In the genomic region with DNA sequence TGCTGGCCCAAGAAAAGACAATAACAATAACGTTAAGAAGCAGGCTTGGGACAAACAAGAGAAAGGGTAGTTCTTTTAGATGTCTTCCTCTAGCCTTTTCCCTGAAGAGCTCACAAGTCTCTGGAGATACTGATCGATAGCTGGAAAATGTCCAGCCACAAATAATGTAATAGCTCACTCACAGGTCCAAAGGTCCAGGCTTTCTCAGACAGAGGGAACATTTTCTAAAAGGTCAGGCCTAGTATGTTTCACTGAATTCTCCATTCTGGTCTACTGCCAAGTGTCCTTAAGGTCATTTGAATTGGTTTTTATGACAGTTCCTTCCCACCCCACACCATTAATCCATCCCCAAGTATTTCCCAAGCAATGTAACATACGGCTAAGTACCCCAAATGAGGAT, we compare ENCODE assay signal across 27 mouse cellular contexts. TPM values are rescaled to one million over a fixed set of nuclear protein-coding genes. Genes with fewer than 3 reads are reported as not detected.
DNase-seq lines count a peak whose midpoint lies in the region; ATAC-seq and TF ChIP-seq lines count a peak whose summit lies in the region.
"Had no signal": no experiment of that assay in that cellular context is flagged by ENCODE, and none has a peak within 500 bp of the region (broad histone marks: within the 10 kb centered on the region; RNA-seq: fewer than 3 reads in every experiment).

No protein-coding gene starts in this region.

- ATAC-seq in intestine, embryonic 16.5 days = peak; percentile 48; the same call in 1 of the 2 replicates
- no peak for ATAC-seq in intestine, embryonic 15.5 days
- no peak for ATAC-seq in lung, embryonic 14.5 days (ENCODE audit: insufficient read depth)
- ATAC-seq: forebrain, embryonic 16.5 days; hindbrain, postnatal 0 days; midbrain, embryonic 16.5 days; Patski had no signal

- no peaks in the 10 kb centered on the region for H3K9me3 ChIP-seq in intestine, embryonic 16.5 days (ENCODE audit: control insufficient read depth, low read length)
- H3K9me3 ChIP-seq in intestine, embryonic 15.5 days = no peaks in the 10 kb centered on the region
- no peaks in the 10 kb centered on the region for H3K9me3 ChIP-seq in lung, embryonic 14.5 days (ENCODE audit: low read depth, low read length)
- H3K9me3 ChIP-seq: hindbrain, embryonic 12.5 days; limb, embryonic 13.5 days had no signal

- no peaks in the 10 kb centered on the region for H3K36me3 ChIP-seq in intestine, embryonic 16.5 days (ENCODE audit: control insufficient read depth, insufficient read depth, low read length)
- H3K36me3 ChIP-seq in intestine, embryonic 15.5 days = no peaks in the 10 kb centered on the region
- no peaks in the 10 kb centered on the region for H3K36me3 ChIP-seq in lung, embryonic 14.5 days (ENCODE audit: insufficient read depth)
- no peaks in the 10 kb centered on the region for H3K36me3 ChIP-seq in small intestine, adult 2 months (ENCODE audit: control insufficient read depth, insufficient read depth, low read length)
- H3K36me3 ChIP-seq: hindbrain, embryonic 12.5 days; limb, embryonic 13.5 days had no signal

- H3K4me2 ChIP-seq in intestine, embryonic 16.5 days (ENCODE audit: low read depth, low read length) = no peak overlapping the region
- no peak overlapping the region for H3K4me2 ChIP-seq in intestine, embryonic 15.5 days (replicated peaks)
- H3K4me2 ChIP-seq in lung, embryonic 14.5 days = no peak overlapping the region
- H3K4me2 ChIP-seq: heart, embryonic 11.5 days; hindbrain, embryonic 12.5 days; limb, embryonic 13.5 days; midbrain, embryonic 11.5 days had no signal

- no peaks in the 10 kb centered on the region for H3K4me1 ChIP-seq in intestine, embryonic 16.5 days (ENCODE audit: control insufficient read depth, insufficient read depth, low read length)
- no peaks in the 10 kb centered on the region for H3K4me1 ChIP-seq in intestine, embryonic 15.5 days (replicated peaks)
- H3K4me1 ChIP-seq in lung, embryonic 14.5 days (ENCODE audit: insufficient read depth) = no peaks in the 10 kb centered on the region
- H3K4me1 ChIP-seq in small intestine, adult 2 months (ENCODE audit: control insufficient read depth, insufficient read depth, insufficient read length, low read length) = peaks cover 17% of the 10 kb centered on the region; the same call in 1 of the 2 replicates
- H3K4me1 ChIP-seq: hindbrain, embryonic 12.5 days; limb, embryonic 13.5 days had no signal

- TF ChIP-seq CTCF in lung, embryonic 14.5 days (IDR thresholded peaks at IDR 0.05; ENCODE audit: low read depth) = no peak
- no peak for TF ChIP-seq CTCF in small intestine, adult 2 months (IDR thresholded peaks at IDR 0.05; ENCODE audit: extremely low read depth, insufficient read length, insufficient replicate concordance, low read depth, low read length)

- no peak overlapping the region for H3K27ac ChIP-seq in intestine, embryonic 16.5 days (ENCODE audit: low read length)
- no peak overlapping the region for H3K27ac ChIP-seq in intestine, embryonic 15.5 days
- H3K27ac ChIP-seq in lung, embryonic 14.5 days (ENCODE audit: low read depth) = no peak overlapping the region
- H3K27ac ChIP-seq in small intestine, adult 2 months (ENCODE audit: insufficient read depth, low read depth, low read length) = peak overlapping the region; percentile 68; the same call in 1 of the 2 replicates
- H3K27ac ChIP-seq: hindbrain, embryonic 12.5 days; hindbrain, postnatal 0 days; layer of hippocampus, adult 2 months; limb, embryonic 13.5 days; stomach, postnatal 0 days had no signal

- TF ChIP-seq POLR2A in small intestine, adult 2 months (IDR thresholded peaks at IDR 0.05; ENCODE audit: low read depth, low read length) = no peak

- whole genome bisulfite sequencing in intestine, embryonic 16.5 days = 51% methylated on average over 3 of the region's 3 CpGs
- 60% methylated on average over 3 of the region's 3 CpGs for WGBS in intestine, embryonic 15.5 days
- WGBS in lung, embryonic 14.5 days = 41% methylated on average over 3 of the region's 3 CpGs
- WGBS in small intestine, adult 2 months = 19% methylated on average over 3 of the region's 3 CpGs

- H3K27me3 ChIP-seq in intestine, embryonic 16.5 days (replicated peaks; ENCODE audit: control insufficient read depth, insufficient read depth, low read length) = no peaks in the 10 kb centered on the region
- H3K27me3 ChIP-seq in intestine, embryonic 15.5 days (replicated peaks) = no peaks in the 10 kb centered on the region
- H3K27me3 ChIP-seq in lung, embryonic 14.5 days (ENCODE audit: insufficient read depth, low read length) = no peaks in the 10 kb centered on the region
- no peaks in the 10 kb centered on the region for H3K27me3 ChIP-seq in small intestine, adult 2 months (ENCODE audit: control insufficient read depth, insufficient read depth, low read length)
- H3K27me3 ChIP-seq: Patski had no signal

- peak; percentile 25 for DNase-seq in kidney, postnatal 14 days
- no peak for DNase-seq in kidney, postnatal 10 days
- peak; percentile 56 for DNase-seq in lung, embryonic 14.5 days
- DNase-seq in lung, postnatal 25 days (ENCODE audit: low spot score) = no peak
- no peak for DNase-seq in gastrocnemius, postnatal 10 days
- DNase-seq: adrenal gland, postnatal 25 days; cerebellum, adult 2 months; cerebellum, postnatal 14 days; heart, postnatal 36 days; lung, postnatal 36 days; right cerebral cortex, adult 18-20 months; thymus, adult 18-20 months; thymus, postnatal 25 days had no signal

- no peak overlapping the region for H3K9ac ChIP-seq in intestine, embryonic 16.5 days (ENCODE audit: low read depth, low read length)
- H3K9ac ChIP-seq in intestine, embryonic 15.5 days = no peak overlapping the region
- H3K9ac ChIP-seq in lung, embryonic 14.5 days = no peak overlapping the region
- H3K9ac ChIP-seq: hindbrain, embryonic 12.5 days; limb, embryonic 13.5 days had no signal

- no peak overlapping the region for H3K4me3 ChIP-seq in intestine, embryonic 16.5 days (ENCODE audit: low read length)
- no peak overlapping the region for H3K4me3 ChIP-seq in intestine, embryonic 15.5 days (replicated peaks)
- no peak overlapping the region for H3K4me3 ChIP-seq in lung, embryonic 14.5 days (ENCODE audit: low read depth, low read length)
- no peak overlapping the region for H3K4me3 ChIP-seq in small intestine, adult 2 months (ENCODE audit: low read depth, low read length)
- H3K4me3 ChIP-seq: erythroblast, embryonic 14.5 days; hindbrain, embryonic 12.5 days; layer of hippocampus, adult 2 months; limb, embryonic 13.5 days had no signal

RNA-seq across cellular contexts. Expression of gene Il15ra, which starts 7.9 kb away (rescaled TPM):
- polyA plus RNA-seq in intestine, embryonic 16.5 days (2015; fragmentation: Nextera tagmentation; extraction: Ambion mirVana) = 2.0 and 2.2 TPM in 2 replicates
- 2.1 and 2.6 TPM in 2 replicates for polyA plus RNA-seq in intestine, embryonic 15.5 days (2015; fragmentation: Nextera tagmentation; extraction: Ambion mirVana)
- polyA plus RNA-seq in lung, embryonic 14.5 days (2014; fragmentation: Nextera tagmentation; extraction: Ambion mirVana) = 1.6 and 2.2 TPM in 2 replicates
- polyA plus RNA-seq in small intestine, adult 2 months (2012; rRNA removed) = 29.0 and 33.8 TPM in 2 replicates
- 10 to 100 TPM; 12.9 to 15.4 TPM for total RNA-seq in gastrocnemius, postnatal 10 days (2021)
- polyA plus RNA-seq: erythroblast, embryonic 14.5 days had no signal

Comparison
In these comparisons a context has a peak if more than half of its experiments do, and no peak if none do; other contexts are left out.
1. DNase-seq: peak in kidney, postnatal 14 days (single experiment) and lung, embryonic 14.5 days (single experiment); none in kidney, postnatal 10 days (single experiment), lung, postnatal 25 days (single experiment) and gastrocnemius, postnatal 10 days (single experiment).